Mouse (Mus musculus): ENCODE measurements at regions not wholly inside any gene's neighbourhood (a gene's known extent, or its start where the extent isn't known, plus 50 kb on each side); places are given as distances from the start of the nearest gene placed in this dataset.

DNA sequence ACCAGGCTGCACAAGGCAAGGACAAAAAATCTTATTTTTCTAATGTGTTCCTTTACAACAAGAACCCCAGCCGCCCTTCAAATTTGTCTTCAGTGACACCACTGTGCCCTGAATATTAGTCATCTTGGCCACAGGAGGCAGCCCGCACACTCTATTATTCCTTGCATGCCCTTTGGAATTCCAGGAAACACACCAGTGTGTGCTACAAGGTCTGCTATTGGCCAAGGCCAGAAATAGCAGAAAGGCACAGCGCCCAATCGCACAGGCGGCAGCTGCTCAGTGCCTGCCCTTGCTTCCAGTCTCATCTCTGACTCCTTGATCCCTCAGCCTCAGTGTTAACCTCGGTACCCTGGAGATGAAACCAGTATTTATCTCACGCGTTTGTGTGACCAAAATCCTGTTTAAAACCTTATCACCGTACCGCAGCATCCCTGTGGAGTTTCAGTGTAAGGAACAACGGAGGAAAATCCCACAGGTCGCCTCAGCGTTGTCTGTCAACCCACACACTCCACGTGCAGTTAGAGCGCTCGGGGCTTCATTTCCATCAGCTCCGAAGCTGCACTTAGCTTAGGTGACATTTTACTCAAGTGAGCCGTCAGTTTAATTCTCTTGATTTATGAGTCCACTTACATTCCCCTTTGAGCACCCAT is 194.1 kb downstream of the Dyrk2 start:
- Histone ChIP-seq H3K36me3 (ENCODE audit: control insufficient read depth, insufficient read depth, low read length) (no peaks in the 10 kb centered on the region), H3K27ac (ENCODE audit: insufficient read depth, low read depth, low read length) (no peak overlapping the region), H3K4me1 (ENCODE audit: control insufficient read depth, insufficient read depth, low read length) (no peaks in the 10 kb centered on the region), H3K27me3 (replicated peaks; ENCODE audit: control insufficient read depth, insufficient read depth, low read length) (no peaks in the 10 kb centered on the region), H3K4me3 (ENCODE audit: insufficient read depth, low read depth, low read length) (no peak overlapping the region; the same call in 1 of the 2 replicates)
- WGBS, result 26% methylated on average over 18 of the region's 18 CpGs
- TF ChIP-seq CTCF (conservative IDR thresholded peaks at IDR 0.05; ENCODE audit: insufficient read depth, insufficient read length, low read depth, low read length) (peak; percentile 29; the same call in 1 of the 2 replicates), POLR2A (IDR thresholded peaks at IDR 0.05; ENCODE audit: low read depth, low read length) (no peak)
- DNase-seq, result peak; percentile 70

DNA sequence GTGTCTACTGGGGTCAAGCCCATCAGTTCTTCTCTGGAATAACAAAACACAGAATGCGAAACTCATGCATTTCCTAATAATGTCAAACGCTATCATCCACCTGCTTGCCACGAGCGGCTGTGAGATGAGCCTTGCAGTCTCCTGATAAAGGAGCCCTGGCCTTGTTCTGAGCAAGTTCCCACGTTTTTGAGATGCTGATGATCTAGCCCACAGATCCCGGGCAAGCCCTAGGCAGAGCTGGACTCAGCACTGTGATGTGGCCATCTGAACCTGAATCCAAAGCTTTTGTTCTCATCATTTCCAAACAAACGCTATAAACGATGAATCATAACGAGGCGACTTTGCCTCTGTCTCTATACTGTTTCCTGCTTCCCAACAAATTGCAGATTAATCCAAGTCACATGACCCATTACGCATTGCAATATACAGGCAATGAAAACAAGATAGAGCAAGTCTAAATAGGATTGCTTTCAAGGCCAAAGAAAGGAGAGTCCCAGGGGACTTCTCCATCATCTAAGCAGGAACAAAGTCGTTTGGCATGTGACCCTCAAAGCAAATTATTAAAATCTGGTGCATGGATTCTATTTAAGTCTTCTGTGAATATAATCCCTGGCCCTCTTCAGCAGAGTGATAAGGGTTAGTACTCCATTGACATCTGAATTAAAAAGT is 191.1 kb downstream of the Dyrk2 start:
- TF ChIP-seq POLR2A (IDR thresholded peaks at IDR 0.05; ENCODE audit: low read depth, low read length) (no peak), CTCF (conservative IDR thresholded peaks at IDR 0.05; ENCODE audit: insufficient read depth, insufficient read length, low read depth, low read length) (no peak)
- H3K36me3 ChIP-seq (ENCODE audit: control insufficient read depth, insufficient read depth, low read length), result no peaks in the 10 kb centered on the region
- no peaks in the 10 kb centered on the region for H3K4me1 ChIP-seq (ENCODE audit: control insufficient read depth, insufficient read depth, low read length)
- H3K27me3 ChIP-seq (replicated peaks; ENCODE audit: control insufficient read depth, insufficient read depth, low read length), result no peaks in the 10 kb centered on the region
- H3K27ac ChIP-seq (ENCODE audit: insufficient read depth, low read depth, low read length), result no peak overlapping the region
- no peak for DNase-seq
- no peak overlapping the region for H3K4me3 ChIP-seq (ENCODE audit: insufficient read depth, low read depth, low read length)
- 79% methylated on average over 12 of the region's 12 CpGs for WGBS

DNA sequence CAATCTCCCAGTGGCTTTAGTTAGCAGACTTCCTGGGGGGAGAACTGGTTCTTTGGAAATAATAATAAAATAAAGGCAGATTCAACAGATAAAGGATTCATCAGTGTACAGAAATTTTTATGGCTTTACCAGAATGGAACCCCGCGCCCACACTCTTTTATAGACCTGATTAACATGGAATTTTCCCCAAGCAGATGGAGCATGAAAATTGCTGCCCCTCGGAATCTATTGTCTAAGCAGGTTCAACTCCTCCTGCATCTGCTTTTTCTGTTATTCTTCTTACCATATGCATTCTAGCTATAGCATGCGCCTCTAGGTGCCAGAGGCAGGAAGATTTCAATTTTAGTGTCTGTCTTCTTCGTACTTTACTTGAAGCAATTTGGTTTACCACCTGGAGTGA is 190.5 kb downstream of the Dyrk2 start:
- Histone ChIP-seq H3K36me3 (ENCODE audit: control insufficient read depth, insufficient read depth, low read length) (no peaks in the 10 kb centered on the region), H3K4me3 (ENCODE audit: insufficient read depth, low read depth, low read length) (no peak overlapping the region), H3K27ac (ENCODE audit: insufficient read depth, low read depth, low read length) (no peak overlapping the region), H3K27me3 (replicated peaks; ENCODE audit: control insufficient read depth, insufficient read depth, low read length) (no peaks in the 10 kb centered on the region), H3K4me1 (ENCODE audit: control insufficient read depth, insufficient read depth, low read length) (no peaks in the 10 kb centered on the region)
- DNase-seq, result no peak
- no peak for TF ChIP-seq CTCF (conservative IDR thresholded peaks at IDR 0.05; ENCODE audit: insufficient read depth, insufficient read length, low read depth, low read length)
- TF ChIP-seq POLR2A (IDR thresholded peaks at IDR 0.05; ENCODE audit: low read depth, low read length), result no peak
- WGBS, result 85% methylated on average over 5 of the region's 5 CpGs

DNA sequence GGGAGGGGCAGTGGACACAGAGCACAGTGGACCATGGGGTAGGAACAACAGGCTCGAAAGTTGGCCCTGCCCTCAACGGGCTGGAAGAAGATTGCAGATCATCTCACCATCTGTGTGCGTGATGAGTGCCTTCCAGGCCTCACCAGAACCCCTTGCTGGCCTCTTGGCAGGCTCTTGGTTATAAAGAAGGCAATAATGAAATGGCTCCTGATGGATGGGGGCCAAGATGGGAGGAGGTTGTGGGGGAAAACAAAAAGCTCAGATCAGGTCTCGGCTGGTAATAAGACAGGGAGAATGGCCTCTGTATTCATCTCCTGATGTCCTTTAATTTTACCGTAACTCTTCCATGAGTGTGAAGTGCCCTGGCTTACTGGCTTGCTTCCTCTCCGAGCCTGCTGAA is 189.1 kb downstream of the Dyrk2 start:
- Histone ChIP-seq H3K36me3 (ENCODE audit: control insufficient read depth, insufficient read depth, low read length) (no peaks in the 10 kb centered on the region), H3K4me3 (ENCODE audit: insufficient read depth, low read depth, low read length) (no peak overlapping the region), H3K27ac (ENCODE audit: insufficient read depth, low read depth, low read length) (no peak overlapping the region), H3K27me3 (replicated peaks; ENCODE audit: control insufficient read depth, insufficient read depth, low read length) (no peaks in the 10 kb centered on the region), H3K4me1 (ENCODE audit: control insufficient read depth, insufficient read depth, low read length) (no peaks in the 10 kb centered on the region)
- WGBS, result 74% methylated on average over 6 of the region's 6 CpGs
- TF ChIP-seq CTCF (conservative IDR thresholded peaks at IDR 0.05; ENCODE audit: insufficient read depth, insufficient read length, low read depth, low read length) (no peak), POLR2A (IDR thresholded peaks at IDR 0.05; ENCODE audit: low read depth, low read length) (no peak)
- no peak for DNase-seq

DNA sequence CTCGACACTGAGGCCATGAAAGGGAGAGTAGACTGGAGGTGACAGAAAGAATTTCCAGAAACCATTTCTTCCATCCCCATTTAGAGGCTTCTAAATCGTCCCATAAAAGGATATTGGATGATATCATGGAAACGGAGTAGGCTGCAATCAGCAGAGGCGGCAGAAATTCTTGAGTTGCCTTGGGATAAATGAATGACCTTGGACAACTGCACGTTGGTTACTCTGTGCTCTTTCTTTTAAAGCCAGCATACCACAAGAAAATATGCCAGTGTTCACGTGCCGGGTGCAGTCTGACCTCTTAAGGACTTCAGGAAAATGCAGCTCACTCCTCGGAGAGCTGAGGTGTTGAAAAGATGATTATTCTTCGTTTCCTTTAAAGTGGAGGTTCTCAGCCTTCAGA is 186.7 kb downstream of the Dyrk2 start:
- H3K4me3 ChIP-seq (ENCODE audit: insufficient read depth, low read depth, low read length), result no peak overlapping the region
- TF ChIP-seq POLR2A (IDR thresholded peaks at IDR 0.05; ENCODE audit: low read depth, low read length) (no peak), CTCF (conservative IDR thresholded peaks at IDR 0.05; ENCODE audit: insufficient read depth, insufficient read length, low read depth, low read length) (no peak)
- no peaks in the 10 kb centered on the region for H3K36me3 ChIP-seq (ENCODE audit: control insufficient read depth, insufficient read depth, low read length)
- H3K27ac ChIP-seq (ENCODE audit: insufficient read depth, low read depth, low read length), result no peak overlapping the region
- no peaks in the 10 kb centered on the region for H3K4me1 ChIP-seq (ENCODE audit: control insufficient read depth, insufficient read depth, low read length)
- 62% methylated on average over 9 of the region's 9 CpGs for WGBS
- DNase-seq, result no peak
- H3K27me3 ChIP-seq (replicated peaks; ENCODE audit: control insufficient read depth, insufficient read depth, low read length), result no peaks in the 10 kb centered on the region

DNA sequence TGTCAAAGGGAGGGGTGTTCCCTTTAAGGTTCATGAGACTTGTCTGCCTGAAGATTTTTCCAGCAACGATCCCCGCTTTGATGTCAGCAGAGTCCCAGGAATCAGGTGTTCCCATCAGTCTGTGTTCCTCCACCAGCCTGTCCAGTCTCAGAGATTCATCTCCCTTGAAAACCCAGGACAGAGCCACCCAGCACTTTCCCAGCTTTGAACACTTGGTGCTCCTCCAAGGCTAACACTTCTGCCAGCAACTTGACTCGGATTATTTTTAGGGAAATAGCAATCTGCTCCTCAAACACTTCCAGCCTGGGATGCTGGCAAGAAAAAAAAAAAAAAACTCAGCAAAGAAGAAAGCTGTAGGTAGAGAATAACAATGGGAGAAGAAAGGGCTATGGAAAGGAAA is 170.7 kb downstream of the Dyrk2 start:
- H3K27ac ChIP-seq (ENCODE audit: insufficient read depth, low read depth, low read length), result no peak overlapping the region
- DNase-seq, result no peak
- TF ChIP-seq CTCF (conservative IDR thresholded peaks at IDR 0.05; ENCODE audit: insufficient read depth, insufficient read length, low read depth, low read length) (no peak), POLR2A (IDR thresholded peaks at IDR 0.05; ENCODE audit: low read depth, low read length) (no peak)
- H3K36me3 ChIP-seq (ENCODE audit: control insufficient read depth, insufficient read depth, low read length), result no peaks in the 10 kb centered on the region
- H3K27me3 ChIP-seq (replicated peaks; ENCODE audit: control insufficient read depth, insufficient read depth, low read length), result no peaks in the 10 kb centered on the region
- 58% methylated on average over 3 of the region's 3 CpGs for WGBS
- H3K4me3 ChIP-seq (ENCODE audit: insufficient read depth, low read depth, low read length), result no peak overlapping the region
- no peaks in the 10 kb centered on the region for H3K4me1 ChIP-seq (ENCODE audit: control insufficient read depth, insufficient read depth, low read length)

DNA sequence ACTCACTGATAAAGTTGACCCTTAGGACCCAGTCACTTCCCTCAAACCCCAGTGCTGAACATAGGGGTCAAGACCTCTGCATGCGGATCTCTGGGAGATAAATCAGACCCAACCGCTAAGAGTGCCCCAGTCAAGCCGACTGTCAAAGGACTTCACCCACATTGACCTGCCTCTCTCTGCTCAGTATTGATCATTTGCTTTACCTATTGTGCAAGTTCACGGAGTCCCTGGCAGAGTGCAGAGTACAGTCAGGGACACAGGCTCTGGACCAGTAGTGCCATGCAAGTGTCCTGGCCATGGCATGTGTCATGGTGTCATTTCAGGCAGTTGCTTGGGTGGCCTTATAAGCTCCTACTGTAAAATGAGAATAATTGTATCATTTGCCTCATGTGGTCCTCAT is 169.9 kb downstream of the Dyrk2 start:
- Histone ChIP-seq H3K36me3 (ENCODE audit: control insufficient read depth, insufficient read depth, low read length) (no peaks in the 10 kb centered on the region), H3K4me3 (ENCODE audit: insufficient read depth, low read depth, low read length) (no peak overlapping the region), H3K4me1 (ENCODE audit: control insufficient read depth, insufficient read depth, low read length) (no peaks in the 10 kb centered on the region), H3K27me3 (replicated peaks; ENCODE audit: control insufficient read depth, insufficient read depth, low read length) (no peaks in the 10 kb centered on the region), H3K27ac (ENCODE audit: insufficient read depth, low read depth, low read length) (no peak overlapping the region)
- WGBS, result 96% methylated on average over 4 of the region's 4 CpGs
- TF ChIP-seq CTCF (conservative IDR thresholded peaks at IDR 0.05; ENCODE audit: insufficient read depth, insufficient read length, low read depth, low read length) (no peak; the same call in 1 of the 2 replicates), POLR2A (IDR thresholded peaks at IDR 0.05; ENCODE audit: low read depth, low read length) (no peak)
- no peak for DNase-seq
